Mouse (Mus musculus): ENCODE results near the gene Polr2j.

- TF ChIP-seq CTCF (IDR thresholded peaks at IDR 0.05; ENCODE audit: low read depth): peak; percentile 60
- TF ChIP-seq EP300 (IDR thresholded peaks at IDR 0.05; ENCODE audit: low read depth): no peak
These were observed 51.6 kb downstream of the Polr2j start for GRCm38 (mm10) chr5:136168071-136168470.

Data from liver, embryonic 14.5 days (tissue).